ENCODE assay signal across 8 mouse cellular contexts in genomic region chr13:41000140-41000925, GRCm38 (mm10). TPM values are rescaled to one million over a fixed set of nuclear protein-coding genes. Genes with fewer than 3 reads are reported as not detected.
A peak's percentile ranks its signal among the peaks of the same experiment; 100 is the strongest.
DNase-seq lines count a peak whose midpoint lies in the region; ATAC-seq and TF ChIP-seq lines count a peak whose summit lies in the region.

No protein-coding gene starts in this region.

- DNase-seq in left cerebral cortex, adult 2 months (ENCODE audit: extremely low spot score in 1 of 2, low spot score in 2 of 2) = peak; percentile 15 to 35
- DNase-seq in left cerebral cortex, adult 11 months (ENCODE audit: low spot score) = no peak
- peak; percentile 16 for DNase-seq in cerebellum, adult 8-10 months
- DNase-seq in frontal cortex, postnatal 25 days (ENCODE audit: low spot score in 2 of 2) = peak; percentile 21 to 42
- peak; percentile 78 for DNase-seq in intestine, embryonic 14.5 days (ENCODE audit: low spot score)
- peak; percentile 45 for DNase-seq in liver, embryonic 11.5 days (ENCODE audit: low spot score)
- peak; percentile 55 for DNase-seq in midbrain, postnatal 0 days (ENCODE audit: low spot score)
- peak; percentile 22 to 33 for DNase-seq in thymus, postnatal 10 days (ENCODE audit: low spot score in 2 of 2)

- no peaks in the 10 kb centered on the region for H3K27me3 ChIP-seq in intestine, embryonic 14.5 days (replicated peaks; ENCODE audit: control insufficient read depth, insufficient read depth, low read length)
- H3K27me3 ChIP-seq in liver, embryonic 11.5 days (replicated peaks; ENCODE audit: control insufficient read depth, insufficient read depth, low read length) = no peaks in the 10 kb centered on the region
- no peaks in the 10 kb centered on the region for H3K27me3 ChIP-seq in midbrain, postnatal 0 days (ENCODE audit: insufficient read depth, low read length)

- H3K27ac ChIP-seq in left cerebral cortex, adult 2 months = peak overlapping the region; percentile 99
- peak overlapping the region; percentile 99 for H3K27ac ChIP-seq in intestine, embryonic 14.5 days (ENCODE audit: low read depth)
- H3K27ac ChIP-seq in liver, embryonic 11.5 days (ENCODE audit: low read depth, low read length) = peak overlapping the region; percentile 97
- peak overlapping the region; percentile 96 for H3K27ac ChIP-seq in midbrain, postnatal 0 days (ENCODE audit: low read depth, low read length)

- peaks cover 10% of the 10 kb centered on the region for H3K36me3 ChIP-seq in intestine, embryonic 14.5 days (ENCODE audit: control insufficient read depth, insufficient read depth, low read length)
- H3K36me3 ChIP-seq in liver, embryonic 11.5 days (ENCODE audit: control insufficient read depth, insufficient read depth, low read length) = peaks cover 12% of the 10 kb centered on the region; the same call in 1 of the 2 replicates
- 0 out of 2 replicates have a peak, but pooled peaks cover 4% of the 10 kb centered on the region for H3K36me3 ChIP-seq in midbrain, postnatal 0 days (ENCODE audit: insufficient read depth, low read length)

- intact Hi-C loops in left cerebral cortex, adult 2 months (cut with DNase I) = loop anchor here (5.0 kb wide), 1 partner anchor 242 kb away; no protein-coding TSS in a partner anchor

- H3K4me1 ChIP-seq in intestine, embryonic 14.5 days (replicated peaks; ENCODE audit: control insufficient read depth, insufficient read depth, low read length) = peaks cover 7% of the 10 kb centered on the region
- peaks cover 15% of the 10 kb centered on the region for H3K4me1 ChIP-seq in liver, embryonic 11.5 days (replicated peaks; ENCODE audit: control insufficient read depth, insufficient read depth, low read length)
- peaks cover 9% of the 10 kb centered on the region; the same call in 1 of the 2 replicates for H3K4me1 ChIP-seq in midbrain, postnatal 0 days (ENCODE audit: insufficient read depth, low read length)

- peak; percentile 60 for TF ChIP-seq CTCF in left cerebral cortex, adult 2 months (IDR thresholded peaks at IDR 0.05)
- peak; percentile 77 for TF ChIP-seq CTCF in midbrain, postnatal 0 days (IDR thresholded peaks at IDR 0.05)

- no peaks in the 10 kb centered on the region for H3K9me3 ChIP-seq in intestine, embryonic 14.5 days (ENCODE audit: control insufficient read depth, low read length)
- no peaks in the 10 kb centered on the region for H3K9me3 ChIP-seq in liver, embryonic 11.5 days (ENCODE audit: control insufficient read depth, low read length)
- no peaks in the 10 kb centered on the region for H3K9me3 ChIP-seq in midbrain, postnatal 0 days (ENCODE audit: low read length)

- H3K9ac ChIP-seq in intestine, embryonic 14.5 days (ENCODE audit: low read length) = peak overlapping the region; percentile 84
- peak overlapping the region; percentile 86 for H3K9ac ChIP-seq in liver, embryonic 11.5 days (ENCODE audit: low read depth, low read length)
- peak overlapping the region; percentile 88 for H3K9ac ChIP-seq in midbrain, postnatal 0 days (replicated peaks; ENCODE audit: low read length, poor library complexity, severe bottlenecking)

- under 1% methylated on average over 25 of the region's 25 CpGs for WGBS in intestine, embryonic 14.5 days
- WGBS in liver, embryonic 11.5 days = under 1% methylated on average over 25 of the region's 25 CpGs
- WGBS in midbrain, postnatal 0 days = under 1% methylated on average over 25 of the region's 25 CpGs

- H3K4me3 ChIP-seq in left cerebral cortex, adult 2 months = peak overlapping the region; percentile 63
- H3K4me3 ChIP-seq in intestine, embryonic 14.5 days (ENCODE audit: low read depth, low read length) = peak overlapping the region; percentile 99
- H3K4me3 ChIP-seq in liver, embryonic 11.5 days (ENCODE audit: low read depth, low read length) = peak overlapping the region; percentile 92
- peak overlapping the region; percentile 96 for H3K4me3 ChIP-seq in midbrain, postnatal 0 days (ENCODE audit: low read depth, low read length)

- H3K4me2 ChIP-seq in intestine, embryonic 14.5 days (ENCODE audit: low read length) = peak overlapping the region; percentile 93
- H3K4me2 ChIP-seq in liver, embryonic 11.5 days = peak overlapping the region; percentile 96
- peak overlapping the region; percentile 88 for H3K4me2 ChIP-seq in midbrain, postnatal 0 days (ENCODE audit: low read depth, low read length, poor library complexity, severe bottlenecking)

- peak; percentile 44 for ATAC-seq in intestine, embryonic 14.5 days (replicated peaks; ENCODE audit: low FRiP score, low TSS enrichment, low read depth)
- peak; percentile 33 for ATAC-seq in liver, embryonic 11.5 days (replicated peaks; ENCODE audit: low FRiP score)
- ATAC-seq in midbrain, postnatal 0 days (ENCODE audit: low FRiP score) = peak; percentile 54

RNA-seq across cellular contexts. Expression of gene Pak1ip1, which starts 0.5 kb away (rescaled TPM):
- total RNA-seq in left cerebral cortex, adult 2 months (2021) = 10 to 100 TPM; 39.4 to 43.7 TPM
- polyA plus RNA-seq in intestine, embryonic 14.5 days (2014; fragmentation: Nextera tagmentation; extraction: Ambion mirVana) = 72.2 and 73.7 TPM in 2 replicates
- 105 and 109 TPM in 2 replicates for polyA plus RNA-seq in liver, embryonic 11.5 days (2014; fragmentation: Nextera tagmentation; extraction: Ambion mirVana)
- 32.9 and 38.1 TPM in 2 replicates for total RNA-seq in midbrain, postnatal 0 days (2014; rRNA removed)
- 42.6 and 43.6 TPM in 2 replicates for polyA plus RNA-seq in midbrain, postnatal 0 days (2015; fragmentation: Nextera tagmentation; extraction: Ambion mirVana)

RNA-seq across cellular contexts. Expression of gene Tmem14c, which starts 15.8 kb away (rescaled TPM):
- 10 to 100 TPM; 54.7 to 54.9 TPM for total RNA-seq in left cerebral cortex, adult 2 months (2021)
- 225 and 246 TPM in 2 replicates for polyA plus RNA-seq in intestine, embryonic 14.5 days (2014; fragmentation: Nextera tagmentation; extraction: Ambion mirVana)
- polyA plus RNA-seq in liver, embryonic 11.5 days (2014; fragmentation: Nextera tagmentation; extraction: Ambion mirVana) = 954 and 957 TPM in 2 replicates
- total RNA-seq in midbrain, postnatal 0 days (2014; rRNA removed) = 34.3 and 54.6 TPM in 2 replicates
- 112 and 124 TPM in 2 replicates for polyA plus RNA-seq in midbrain, postnatal 0 days (2015; fragmentation: Nextera tagmentation; extraction: Ambion mirVana)
